Mouse (Mus musculus) neural tube, embryonic 14.5 days (tissue): ENCODE results near the gene Tmem94. TPM values are rescaled to one million over a fixed set of nuclear protein-coding genes. Genes with fewer than 3 reads are reported as not detected.

Experiments
- ATAC-seq: fragments of 200-750 bp; cut with Nextera tagmentation; 2 replicates; pipeline ENCODE4 v1.8.0; 2017; ENCODE audit warnings: low read depth, mild to moderate bottlenecking, moderate TSS enrichment, moderate library complexity
- H3K27ac ChIP-seq: fragments of 300-500 bp; sonication (generic); 2 replicates; pipeline ENCODE4 v1.5.1; 2014; ENCODE audit warnings: low read depth, mild to moderate bottlenecking, control low read depth, low read length, moderate library complexity, mixed read lengths
- H3K27me3 ChIP-seq: fragments of 300-500 bp; sonication (generic); 2 replicates; pipeline ENCODE4 v1.6.1; 2014; ENCODE audit warnings: low read length; ENCODE audit not compliant: control insufficient read depth, insufficient read depth
- H3K36me3 ChIP-seq: fragments of 300-500 bp; sonication (generic); 2 replicates; pipeline ENCODE4 v1.6.1; 2014; ENCODE audit warnings: low read length, mixed read lengths; ENCODE audit not compliant: control insufficient read depth, insufficient read depth
- H3K4me1 ChIP-seq: fragments of 300-500 bp; sonication (generic); 2 replicates; pipeline ENCODE4 v1.6.1; 2014; ENCODE audit warnings: low read length; ENCODE audit not compliant: control insufficient read depth, insufficient read depth
- H3K4me2 ChIP-seq: fragments of 300-500 bp; sonication (generic); 2 replicates; pipeline ENCODE4 v1.6.1; 2014; ENCODE audit warnings: mild to moderate bottlenecking, low read depth, low read length, control low read depth
- H3K4me3 ChIP-seq: fragments of 300-500 bp; sonication (generic); 2 replicates; pipeline ENCODE4 v1.5.1; 2014; ENCODE audit warnings: low read depth, low read length, control low read depth, mixed read lengths
- H3K9ac ChIP-seq: fragments of 300-500 bp; sonication (generic); replicated peaks from 2 replicates; pipeline ENCODE4 v1.6.1; 2014; ENCODE audit warnings: low read depth, mild to moderate bottlenecking, control low read depth, low read length, mixed read lengths
- H3K9me3 ChIP-seq: fragments of 300-500 bp; sonication (generic); 2 replicates; pipeline ENCODE4 v1.6.1; 2016; ENCODE audit warnings: low read length; ENCODE audit not compliant: control insufficient read depth
- WGBS: fragments of 180-500 bp; shearing (Covaris S2); extraction: QIAGEN DNeasy Blood & Tissue Kit; methylation state at CpG from one replicate; pipeline ENCODE4 v1.1.7; 2014; 5-methylcytosine and 5-hydroxymethylcytosine counted together
- polyA plus RNA-seq: library from polyadenylated mRNA; unstranded; fragments of >200 nt; fragmentation: Nextera tagmentation; extraction: Ambion mirVana; gene quantifications from 2 replicates; pipeline ENCODE4 v1.2.1, GENCODE M21; 2014

Gene Tmem94
- polyA plus RNA-seq, 1 experiment from 2014 or later: 17.0 TPM

DNA sequence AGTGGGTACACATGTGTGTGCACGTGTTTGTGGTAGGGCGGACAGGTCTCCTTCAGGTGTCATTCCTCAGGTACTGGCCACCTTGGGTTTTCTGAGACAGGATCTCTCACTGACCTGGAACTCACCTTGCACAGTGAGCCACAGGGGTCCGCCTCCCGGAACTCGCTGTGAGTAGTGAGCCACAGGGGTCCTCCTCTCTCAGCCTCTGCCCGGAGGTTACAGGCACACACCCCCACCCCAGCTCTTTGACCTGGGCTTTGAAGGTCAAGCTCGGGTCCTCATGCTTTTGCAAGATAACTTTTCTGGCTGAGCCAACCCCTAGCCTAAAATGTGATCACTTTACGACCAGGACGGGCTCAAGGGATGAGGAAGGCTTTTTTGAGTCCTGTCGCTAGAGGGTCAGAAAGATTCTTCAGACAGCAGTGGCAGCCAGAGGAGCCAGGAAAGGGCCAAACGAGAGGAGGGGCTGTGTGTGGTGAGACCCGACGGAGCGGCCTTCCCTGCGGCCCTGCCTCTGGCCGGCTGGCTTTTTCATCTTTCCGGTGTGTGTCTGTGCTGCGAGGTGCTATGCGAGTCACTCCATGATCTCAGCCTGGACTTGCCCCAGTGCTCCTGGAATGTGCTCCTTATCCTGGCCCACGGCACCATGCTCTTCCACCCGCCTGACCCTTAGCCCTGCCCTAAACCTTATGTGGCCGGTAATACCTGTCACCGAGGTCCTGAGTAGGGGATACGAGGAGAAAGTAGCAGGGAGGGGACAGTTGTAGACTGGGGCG, 65.5 kb downstream of the Tmem94 start:
- Histone ChIP-seq H3K9ac (no peak overlapping the region), H3K27ac (no peak overlapping the region)

DNA sequence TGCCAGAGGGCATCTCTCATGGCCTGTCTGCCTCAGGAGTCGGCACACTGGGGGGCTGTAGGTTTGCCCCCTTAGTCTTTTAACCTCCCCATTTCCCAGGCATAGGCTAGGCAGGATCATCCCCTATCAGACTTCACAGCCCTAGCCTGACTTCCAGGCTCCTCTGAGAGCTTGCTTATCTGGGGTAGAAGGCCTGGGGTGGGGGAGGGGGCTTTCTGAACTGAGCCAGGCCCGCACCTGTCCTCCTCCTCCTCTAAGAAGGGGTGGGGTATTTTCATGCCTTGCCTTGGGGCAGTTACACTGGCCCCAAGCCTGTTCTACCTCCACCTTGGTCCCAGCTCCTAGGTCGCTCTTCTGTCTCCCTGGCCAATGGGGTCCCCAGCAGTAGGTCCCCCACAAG, 66.3 kb downstream of the Tmem94 start:
- whole genome bisulfite sequencing: 48% methylated on average over 3 of the region's 3 CpGs
- H3K27me3 ChIP-seq: no peaks in the 10 kb centered on the region

More for the DNA sequence above, 65.5 kb downstream of the Tmem94 start:
- H3K4me3 ChIP-seq: no peak overlapping the region
- H3K4me1 ChIP-seq: peaks cover 3% of the 10 kb centered on the region; the same call in 1 of the 2 replicates
- peaks cover 4% of the 10 kb centered on the region; the same call in 1 of the 2 replicates for H3K27me3 ChIP-seq
- no peaks in the 10 kb centered on the region for H3K36me3 ChIP-seq
- no peaks in the 10 kb centered on the region for H3K9me3 ChIP-seq
- H3K4me2 ChIP-seq: no peak overlapping the region
- 22% methylated on average over 25 of the region's 25 CpGs for WGBS
- no peak for ATAC-seq

DNA sequence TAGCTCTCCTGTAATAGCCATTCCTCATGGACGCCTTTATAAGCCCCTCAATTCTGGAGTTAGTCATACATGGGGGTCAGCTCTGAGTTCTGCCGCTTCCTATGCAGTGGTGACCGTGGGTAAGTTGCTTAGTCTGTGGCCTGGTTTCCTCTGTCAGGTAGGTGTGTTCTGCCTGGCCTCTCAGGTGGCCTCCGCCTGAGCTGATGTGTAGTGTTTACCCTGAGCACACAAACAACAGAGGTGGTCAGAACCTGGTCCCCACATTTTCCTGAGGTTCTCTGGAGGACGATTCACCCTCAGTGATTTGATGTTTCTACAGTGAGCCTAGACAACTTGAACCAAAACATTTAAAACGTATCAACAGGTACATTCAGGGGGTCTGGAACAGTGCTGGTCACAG, 66.8 kb downstream of the Tmem94 start:
- Histone ChIP-seq H3K36me3 (no peaks in the 10 kb centered on the region), H3K9ac (no peak overlapping the region), H3K27me3 (no peaks in the 10 kb centered on the region), H3K4me2 (no peak overlapping the region), H3K4me3 (no peak overlapping the region), H3K9me3 (no peaks in the 10 kb centered on the region), H3K4me1 (peaks cover 3% of the 10 kb centered on the region; the same call in 1 of the 2 replicates), H3K27ac (no peak overlapping the region)
- no peak for ATAC-seq
- 58% methylated on average over 6 of the region's 6 CpGs for WGBS

More for the DNA sequence above, 66.3 kb downstream of the Tmem94 start:
- Histone ChIP-seq H3K36me3 (no peaks in the 10 kb centered on the region), H3K4me3 (no peak overlapping the region), H3K9me3 (no peaks in the 10 kb centered on the region), H3K4me2 (no peak overlapping the region), H3K27ac (no peak overlapping the region), H3K9ac (no peak overlapping the region), H3K4me1 (peaks cover 3% of the 10 kb centered on the region; the same call in 1 of the 2 replicates)
- no peak for ATAC-seq

GRCm38 (mm10) chr11:115832523-115832922, 67.3 kb downstream of the Tmem94 start:
- H3K4me3 ChIP-seq: no peak overlapping the region
- peaks cover 3% of the 10 kb centered on the region; the same call in 1 of the 2 replicates for H3K4me1 ChIP-seq
- no peak overlapping the region for H3K27ac ChIP-seq
- H3K27me3 ChIP-seq: no peaks in the 10 kb centered on the region
- 4% methylated on average over 8 of the region's 8 CpGs for WGBS
- H3K4me2 ChIP-seq: no peak overlapping the region
- no peak overlapping the region for H3K9ac ChIP-seq
- no peak for ATAC-seq
- H3K9me3 ChIP-seq: no peaks in the 10 kb centered on the region
- H3K36me3 ChIP-seq: no peaks in the 10 kb centered on the region

DNA sequence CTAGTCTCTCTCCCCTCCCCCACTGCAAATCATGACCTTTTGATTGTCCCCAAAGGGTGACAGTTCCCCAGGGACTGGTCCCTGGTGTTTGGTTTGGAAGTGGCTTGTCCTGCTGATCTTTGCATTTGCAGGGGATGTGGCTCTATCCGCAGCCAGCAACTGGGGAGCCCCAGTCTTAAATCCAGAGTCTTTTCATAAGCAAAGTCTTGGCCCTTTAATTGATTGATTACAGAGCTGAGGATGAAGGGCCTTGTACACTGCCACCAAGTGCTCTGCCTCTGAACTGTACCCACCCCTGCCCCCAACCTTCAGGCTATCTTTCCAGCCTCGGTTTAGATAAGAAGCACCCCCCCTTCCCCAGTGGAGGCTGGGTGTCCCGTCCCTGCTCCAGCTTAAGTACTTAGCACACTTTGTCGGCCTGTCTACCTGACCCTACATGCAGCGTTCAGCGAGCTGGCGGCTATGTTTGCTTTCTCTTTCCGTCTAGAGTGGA, 67.8 kb downstream of the Tmem94 start:
- no peak overlapping the region for H3K4me3 ChIP-seq
- ATAC-seq: no peak
- peaks cover 3% of the 10 kb centered on the region; the same call in 1 of the 2 replicates for H3K4me1 ChIP-seq
- H3K27ac ChIP-seq: no peak overlapping the region
- H3K9ac ChIP-seq: no peak overlapping the region
- WGBS: 15% methylated on average over 8 of the region's 8 CpGs
- H3K36me3 ChIP-seq: no peaks in the 10 kb centered on the region
- no peaks in the 10 kb centered on the region for H3K27me3 ChIP-seq
- no peak overlapping the region for H3K4me2 ChIP-seq
- no peaks in the 10 kb centered on the region for H3K9me3 ChIP-seq

GRCm38 (mm10) chr11:115834033-115834432, 68.8 kb downstream of the Tmem94 start:
- no peak for ATAC-seq
- H3K4me3 ChIP-seq: no peak overlapping the region

GRCm38 (mm10) chr11:115836656-115837395, 71.6 kb downstream of the Tmem94 start:
- 39% methylated on average over 11 of the region's 11 CpGs for WGBS
- no peak overlapping the region for H3K4me2 ChIP-seq
- no peak for ATAC-seq
- no peak overlapping the region for H3K4me3 ChIP-seq
- no peak overlapping the region for H3K27ac ChIP-seq
- no peak overlapping the region for H3K9ac ChIP-seq
- H3K36me3 ChIP-seq: no peaks in the 10 kb centered on the region
- H3K27me3 ChIP-seq: no peaks in the 10 kb centered on the region
- peaks cover 3% of the 10 kb centered on the region; the same call in 1 of the 2 replicates for H3K4me1 ChIP-seq
- H3K9me3 ChIP-seq: no peaks in the 10 kb centered on the region

More at GRCm38 (mm10) chr11:115834033-115834432, 68.8 kb downstream of the Tmem94 start:
- Histone ChIP-seq H3K4me1 (peaks cover 3% of the 10 kb centered on the region; the same call in 1 of the 2 replicates), H3K27ac (no peak overlapping the region), H3K9me3 (no peaks in the 10 kb centered on the region), H3K36me3 (no peaks in the 10 kb centered on the region), H3K27me3 (no peaks in the 10 kb centered on the region), H3K4me2 (no peak overlapping the region), H3K9ac (no peak overlapping the region)
- WGBS: 40% methylated on average over 6 of the region's 6 CpGs

DNA sequence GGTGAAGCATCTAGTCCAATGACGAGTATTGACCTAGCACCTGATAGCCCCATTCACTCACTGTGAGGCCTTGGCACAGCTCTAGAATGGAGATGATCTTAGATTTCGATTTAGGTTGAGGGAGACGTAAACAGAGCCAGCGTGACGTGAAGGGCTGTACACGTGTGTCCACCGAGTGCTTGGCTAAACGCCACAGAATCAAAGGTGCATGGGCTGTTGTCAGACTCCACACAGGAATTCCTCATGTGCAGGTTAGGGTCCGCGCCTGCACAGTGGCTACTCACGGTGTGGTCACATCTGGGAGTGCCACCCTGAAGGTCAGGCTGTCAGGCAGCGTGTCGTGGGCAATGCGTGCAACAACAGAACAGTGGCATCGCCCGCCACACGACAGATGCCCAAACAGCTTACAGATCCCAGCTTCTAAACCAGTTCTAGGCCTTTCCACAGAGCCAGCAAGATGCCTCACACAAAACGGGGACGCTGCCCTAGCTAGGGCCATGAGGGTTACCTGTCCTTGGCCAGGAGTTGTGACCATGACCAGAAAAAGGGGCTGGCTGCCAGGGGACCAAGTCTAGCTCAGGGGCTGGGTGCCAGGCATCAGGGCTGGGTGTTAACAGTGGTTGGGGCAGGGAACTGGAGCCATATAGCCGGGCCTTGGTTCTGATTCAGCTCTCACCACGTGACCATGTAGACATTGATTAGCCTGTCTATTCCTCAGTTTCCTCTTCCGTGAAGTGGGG, 72.5 kb downstream of the Tmem94 start:
- Histone ChIP-seq H3K4me1 (peaks cover 2% of the 10 kb centered on the region; the same call in 1 of the 2 replicates), H3K9me3 (no peaks in the 10 kb centered on the region)

More for the DNA sequence above, 72.5 kb downstream of the Tmem94 start:
- ATAC-seq: no peak
- H3K27me3 ChIP-seq: no peaks in the 10 kb centered on the region
- no peak overlapping the region for H3K4me3 ChIP-seq
- H3K27ac ChIP-seq: no peak overlapping the region
- H3K4me2 ChIP-seq: no peak overlapping the region
- no peak overlapping the region for H3K9ac ChIP-seq
- WGBS: 95% methylated on average over 22 of the region's 22 CpGs
- no peaks in the 10 kb centered on the region for H3K36me3 ChIP-seq
